Mouse (Mus musculus): ENCODE measurements at regions not wholly inside any gene's neighbourhood (a gene's known extent, or its start where the extent isn't known, plus 50 kb on each side); places are given as distances from the start of the nearest gene placed in this dataset.

GRCm38 (mm10) chr10:9011906-9012305, 126.0 kb upstream of the Sash1 start:
- TF ChIP-seq CTCF (IDR thresholded peaks at IDR 0.05; ENCODE audit: control insufficient read depth, insufficient read depth, insufficient read length) (no peak), MYOD1 (IDR thresholded peaks at IDR 0.05; ENCODE audit: control insufficient read depth, insufficient read length, low read depth) (no peak), CEBPB (IDR thresholded peaks at IDR 0.05; ENCODE audit: low read depth) (no peak)

All from C2C12 (cell line).